Mouse (Mus musculus) liver, adult 2 months (tissue): Measurements from ENCODE around the gene Robo2.

Experiments used
- CTCF ChIP-seq: fragments of 200-500 bp; IDR thresholded peaks from 2 replicates; pipeline ENCODE4 v1.5.1; 2011; ENCODE audit warnings: low read depth, low read length, control low read depth
- POLR2A ChIP-seq: fragments of 200-500 bp; IDR thresholded peaks from 2 replicates; pipeline ENCODE4 v1.6.1; 2011; ENCODE audit warnings: low read length, control low read depth; ENCODE audit not compliant: insufficient read depth; ENCODE audit errors: extremely low read depth

DNA sequence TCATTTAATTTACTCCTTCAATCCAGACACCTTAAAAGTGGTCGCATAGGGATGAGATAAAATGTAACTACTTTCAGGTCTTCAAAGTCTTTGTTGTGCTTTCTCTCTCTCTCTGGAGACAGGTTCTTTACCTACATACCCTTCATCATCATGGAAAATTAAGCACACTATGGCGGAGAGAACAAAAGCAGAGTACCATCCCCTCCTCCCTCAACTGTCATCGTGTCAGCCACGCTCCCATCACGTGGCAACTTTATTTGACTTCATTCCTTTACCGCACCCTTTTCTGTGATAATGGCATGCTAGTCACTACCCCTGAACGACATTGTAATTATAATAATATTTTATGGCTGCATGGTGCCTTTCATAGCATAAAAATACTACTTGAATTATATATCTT lies 442.1 kb downstream of the Robo2 start:
- TF ChIP-seq CTCF = no peak
- no peak for TF ChIP-seq POLR2A
